Mouse (Mus musculus): ENCODE results near the gene Slc7a8.

Gene Slc7a8

GRCm38 (mm10) chr14:54737634-54738033 lies 44.1 kb downstream of the Slc7a8 start:
- in situ Hi-C loops (cut with MseI, MboI): no loop called here

GRCm38 (mm10) chr14:54736555-54737552 lies 44.9 kb downstream of the Slc7a8 start:
- in situ Hi-C loops (cut with MseI, MboI): no loop called here

DNA sequence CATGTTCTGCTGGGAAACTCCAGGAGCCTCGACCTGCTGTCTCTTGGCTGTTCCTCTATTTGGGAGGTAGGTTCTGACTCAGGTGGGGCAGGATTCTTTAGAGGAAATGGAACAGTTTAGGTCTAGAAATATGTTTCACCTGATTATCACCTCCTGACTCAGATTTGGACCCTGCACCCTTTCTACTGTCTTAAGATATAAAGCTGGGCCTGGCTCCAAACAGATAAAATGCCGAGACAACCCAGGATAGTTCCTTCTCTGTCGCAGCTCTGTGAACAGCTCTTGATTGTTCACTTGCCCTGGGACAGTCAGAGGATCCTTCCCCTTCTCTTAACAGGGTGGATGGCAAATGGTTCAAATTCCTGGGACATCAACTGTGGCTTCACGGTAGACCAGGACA lies 46.5 kb downstream of the Slc7a8 start:
- in situ Hi-C loops (cut with MseI, MboI): no loop called here

GRCm38 (mm10) chr14:54734004-54734403 lies 47.7 kb downstream of the Slc7a8 start:
- in situ Hi-C loops (cut with MseI, MboI): no loop called here

DNA sequence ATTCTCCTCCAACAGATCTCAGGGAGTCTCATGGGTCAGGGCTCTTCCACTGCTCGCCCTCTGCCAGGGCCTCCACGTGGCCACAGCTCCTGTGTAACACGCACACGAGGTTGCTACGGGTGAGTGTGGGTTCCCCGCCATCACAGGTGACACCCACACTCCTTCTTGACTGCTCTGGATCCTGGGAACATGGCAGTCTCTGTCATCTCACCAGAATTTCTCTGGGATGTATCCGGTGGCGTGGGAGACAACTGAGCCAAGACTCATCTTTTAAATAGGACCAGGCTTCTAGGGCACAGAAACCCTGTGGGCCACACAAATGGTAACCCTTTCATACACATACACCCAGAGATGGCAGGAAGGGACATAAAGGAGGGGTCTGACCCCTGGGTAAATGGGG lies 49.5 kb downstream of the Slc7a8 start:
- in situ Hi-C loops (cut with MseI, MboI): no loop called here

DNA sequence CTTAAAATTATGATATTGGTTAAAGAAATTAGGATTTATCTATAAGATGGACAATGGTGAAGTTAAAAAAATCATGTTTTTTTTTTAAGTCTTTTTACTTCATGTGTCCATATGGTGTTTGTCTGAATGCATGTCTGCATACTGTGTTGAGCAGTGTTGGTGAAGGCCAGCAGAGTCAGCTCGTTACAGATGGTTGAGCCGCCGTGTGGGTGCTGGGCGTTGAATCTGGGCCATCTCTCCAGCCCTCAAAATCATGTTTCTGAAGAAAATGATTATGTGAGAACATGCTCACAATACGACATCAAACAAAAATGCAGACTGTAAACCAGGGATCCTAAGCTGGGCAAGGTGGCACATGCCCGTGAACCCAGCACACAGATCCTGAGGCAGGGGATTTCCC lies 51.4 kb downstream of the Slc7a8 start:
- in situ Hi-C loops (cut with MseI, MboI): no loop called here

DNA sequence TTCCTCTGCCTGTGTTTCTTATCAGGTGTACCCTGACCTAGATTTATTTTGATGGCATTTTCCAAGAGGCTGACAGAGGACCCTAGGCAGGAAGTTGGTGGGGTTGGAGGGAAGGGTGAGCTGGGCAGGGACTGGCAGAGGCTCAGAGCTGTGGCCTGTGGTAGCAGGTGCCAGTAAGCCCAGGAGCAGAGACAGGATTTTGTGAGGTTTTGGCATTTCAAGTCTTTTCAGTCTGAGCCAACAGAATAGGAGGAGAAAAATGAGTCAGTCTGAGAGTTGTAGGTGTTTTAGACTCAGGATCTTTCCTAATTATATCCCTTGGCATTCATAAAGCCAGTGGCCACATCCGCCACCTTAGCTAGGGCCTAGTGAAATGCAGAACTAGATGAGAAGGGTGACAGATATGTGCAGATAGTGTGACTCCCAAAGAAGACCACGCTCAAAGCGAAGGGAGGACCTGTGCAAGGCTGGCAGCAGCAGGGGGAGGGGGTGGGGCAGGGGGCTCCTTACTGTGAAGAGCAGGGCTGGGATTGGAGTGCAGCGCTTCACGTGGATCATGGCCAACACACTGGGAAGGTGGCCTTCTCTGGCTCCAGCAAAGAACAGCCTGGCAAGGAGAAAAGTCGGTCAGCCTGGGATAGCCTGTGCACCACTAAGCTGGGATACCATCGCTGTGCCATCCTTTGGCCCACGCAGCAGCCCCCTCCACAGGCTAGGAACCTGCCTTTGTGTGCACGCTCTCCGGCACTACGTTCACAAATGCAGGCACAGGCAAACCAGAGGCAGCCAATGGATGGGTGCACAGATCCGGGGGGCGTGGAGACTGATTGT lies 52.7 kb downstream of the Slc7a8 start:
- in situ Hi-C loops (cut with MseI, MboI): loop anchor here in 1 of 2 experiments (5.0 kb wide), 1 partner anchor 38 kb away; no protein-coding TSS in a partner anchor

GRCm38 (mm10) chr14:54727565-54727964 lies 54.2 kb downstream of the Slc7a8 start:
- in situ Hi-C loops (cut with MseI, MboI): loop anchor here in 1 of 2 experiments (5.0 kb wide), 1 partner anchor 40 kb away; no protein-coding TSS in a partner anchor

DNA sequence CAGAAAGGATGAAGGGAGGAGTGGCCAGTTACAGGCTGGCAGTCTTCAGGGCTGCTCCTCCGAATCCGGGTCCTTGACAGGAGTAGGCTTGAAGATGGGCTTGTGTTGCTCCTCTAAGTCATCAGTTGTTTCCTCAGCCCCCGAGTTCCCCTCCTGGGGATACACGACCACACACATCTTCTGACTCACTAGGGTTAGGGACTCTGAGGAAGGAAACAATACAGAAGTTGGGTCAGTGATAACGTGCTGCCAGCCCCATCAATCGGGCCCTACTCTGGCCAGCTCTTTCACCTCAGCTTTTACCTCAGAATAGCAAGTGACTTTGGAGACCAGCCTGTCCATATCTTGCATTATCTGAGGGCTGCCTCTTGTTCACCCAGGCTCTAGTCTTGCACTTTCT lies 57.7 kb downstream of the Slc7a8 start:
- in situ Hi-C loops (cut with MseI, MboI): no loop called here

DNA sequence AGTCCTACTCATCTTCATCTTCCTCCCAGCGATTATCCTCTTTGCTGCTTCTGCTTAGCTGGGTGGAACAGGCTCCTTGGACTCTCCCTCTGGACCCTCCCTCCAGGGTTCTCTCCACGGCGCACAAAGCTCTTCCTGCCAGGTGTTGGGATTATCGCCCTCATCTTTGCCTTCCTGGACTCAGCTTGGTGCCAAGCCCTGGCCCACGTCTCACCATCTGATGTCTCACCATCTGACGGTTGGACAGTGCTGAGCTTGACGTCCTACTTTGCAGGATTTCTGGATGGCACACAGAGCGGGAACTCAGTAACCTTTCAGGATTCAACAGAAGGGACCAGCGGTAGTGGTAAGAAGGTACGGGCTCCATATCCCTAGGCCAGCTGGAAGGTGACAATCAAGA lies 60.0 kb downstream of the Slc7a8 start:
- in situ Hi-C loops (cut with MseI, MboI): no loop called here

GRCm38 (mm10) chr14:54720654-54721350 lies 60.9 kb downstream of the Slc7a8 start:
- in situ Hi-C loops (cut with MseI, MboI): no loop called here

- in situ Hi-C loops (cut with MseI, MboI): no loop called here
Observed at GRCm38 (mm10) chr14:54720041-54720440, 61.7 kb downstream of the Slc7a8 start.

DNA sequence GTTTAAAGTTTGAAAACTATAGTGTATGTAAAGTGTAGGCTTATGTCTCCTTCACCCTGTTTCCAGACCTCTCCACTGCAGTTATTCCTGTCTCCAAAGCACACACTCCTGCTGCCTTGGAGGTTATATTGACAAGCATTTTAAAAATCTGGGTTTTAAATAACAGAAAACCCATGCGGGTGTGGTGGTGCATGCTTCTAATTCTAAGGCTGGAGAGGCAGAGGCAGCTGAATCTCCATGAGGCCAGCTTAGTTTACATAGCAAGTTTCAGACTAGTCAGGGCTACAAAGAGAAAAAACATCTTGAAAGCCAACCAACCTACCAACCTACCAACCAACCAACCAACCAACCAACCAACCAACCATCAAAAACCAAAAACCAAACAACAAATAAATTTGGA lies 66.3 kb downstream of the Slc7a8 start:
- in situ Hi-C loops (cut with MseI, MboI): loop anchor here (5.0 kb wide), 1 partner anchor 72 kb away; no protein-coding TSS in a partner anchor

GRCm38 (mm10) chr14:54714617-54715081 lies 67.1 kb downstream of the Slc7a8 start:
- in situ Hi-C loops (cut with MseI, MboI): loop anchor here (5.0 kb wide), 1 partner anchor 73 kb away; no protein-coding TSS in a partner anchor

DNA sequence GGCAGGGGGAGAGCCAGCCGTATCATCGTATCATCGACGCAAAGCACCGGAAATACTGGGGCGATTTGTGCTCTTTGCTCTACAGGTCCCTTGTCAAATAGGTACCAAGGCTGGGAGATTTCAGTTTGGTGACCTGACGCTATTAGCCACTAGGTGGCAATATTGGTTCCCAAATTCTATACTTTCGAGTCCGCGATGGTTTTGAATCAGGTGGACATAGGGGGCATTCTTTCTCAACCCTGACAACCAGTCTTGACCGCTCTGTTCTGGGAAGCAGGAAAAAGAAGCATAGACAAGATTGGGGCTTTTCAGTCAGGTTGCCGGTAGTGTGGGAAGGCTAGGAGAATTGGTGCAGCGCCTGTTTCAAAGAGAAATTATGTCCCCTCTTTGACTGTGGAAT lies 67.6 kb downstream of the Slc7a8 start:
- in situ Hi-C loops (cut with MseI, MboI): no loop called here

GRCm38 (mm10) chr14:54712861-54713260 lies 68.9 kb downstream of the Slc7a8 start:
- in situ Hi-C loops (cut with MseI, MboI): no loop called here

GRCm38 (mm10) chr14:54712074-54712473 lies 69.7 kb downstream of the Slc7a8 start, which contains the start of gene Cebpe:
Cebpe (minus strand) TSS chr14:54712174.
- in situ Hi-C loops (cut with MseI, MboI): no loop called here

GRCm38 (mm10) chr14:54709054-54709453 lies 72.7 kb downstream of the Slc7a8 start:
- in situ Hi-C loops (cut with MseI, MboI): no loop called here

DNA sequence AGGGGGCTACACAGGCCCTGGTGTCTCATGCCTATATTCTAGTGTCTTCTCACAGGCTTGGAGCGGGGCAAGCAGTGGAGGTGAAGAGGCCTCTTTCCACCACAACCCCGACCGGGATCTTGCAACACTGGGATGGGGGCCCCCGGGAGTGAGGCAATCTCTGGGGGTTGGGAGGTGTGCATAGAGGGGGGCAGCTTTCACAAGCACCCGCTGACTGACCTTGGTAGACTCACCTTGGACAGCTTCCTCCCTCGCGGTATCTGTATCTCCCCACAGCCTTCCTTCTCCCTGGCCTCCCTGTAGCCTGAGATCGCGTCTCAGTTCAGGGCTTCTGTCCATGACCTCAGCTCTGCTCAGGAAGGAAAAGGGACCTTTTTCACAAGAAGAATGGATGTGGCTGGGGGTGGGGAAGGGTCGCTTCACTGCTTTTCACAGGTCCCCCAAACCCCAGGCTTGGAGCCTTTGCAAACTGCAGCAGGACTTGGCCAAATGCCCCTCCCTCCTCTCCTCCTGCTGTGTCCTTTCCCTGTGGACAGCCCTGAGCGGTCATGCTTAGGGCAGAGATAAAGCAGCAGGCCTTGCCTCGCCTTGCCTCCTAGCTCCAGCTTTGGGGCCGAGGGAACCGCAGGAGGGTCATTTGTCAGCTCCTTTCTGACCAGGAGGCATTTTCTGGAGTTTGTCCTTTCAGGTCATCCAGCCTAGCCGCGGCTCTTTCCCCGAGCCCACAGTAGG lies 75.0 kb downstream of the Slc7a8 start:
- in situ Hi-C loops (cut with MseI, MboI): no loop called here

- in situ Hi-C loops (cut with MseI, MboI): no loop called here
Observed at GRCm38 (mm10) chr14:54705844-54706243, 75.9 kb downstream of the Slc7a8 start.

DNA sequence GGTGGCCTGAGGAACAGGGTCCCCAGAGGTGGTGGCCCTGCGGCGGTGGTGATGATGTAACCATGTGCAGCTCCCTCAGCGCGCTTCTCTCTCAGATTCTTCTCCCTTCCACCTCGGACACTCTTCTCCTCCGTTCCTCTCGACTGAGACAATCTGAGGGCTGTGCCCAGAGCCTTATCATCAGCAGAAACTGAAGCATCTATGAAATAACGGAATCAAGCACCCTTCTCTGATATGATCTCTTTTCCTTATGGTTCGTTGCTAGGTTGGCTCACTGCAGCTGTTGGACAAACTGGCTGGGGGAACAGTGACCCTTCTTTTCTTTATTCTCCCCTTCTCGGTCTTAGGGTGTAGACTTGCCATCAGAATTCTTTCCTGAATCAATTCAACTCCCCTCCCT lies 78.5 kb downstream of the Slc7a8 start:
- in situ Hi-C loops (cut with MseI, MboI): no loop called here
